Mouse (Mus musculus) ovary, adult 2 months (tissue): ENCODE results near the gene Pou3f1. TPM values are rescaled to one million over a fixed set of nuclear protein-coding genes. Genes with fewer than 3 reads are reported as not detected.

Experiments
- polyA plus RNA-seq: library from polyadenylated mRNA; depleted of rRNA; stranded (reverse); fragments of >200 nt; gene quantifications from 2 replicates; pipeline ENCODE4 v1.2.3, GENCODE M21; 2012; rRNA removed

The Pou3f1 gene
- polyA plus RNA-seq = 0.45 and 0.46 TPM in 2 replicates

DNA sequence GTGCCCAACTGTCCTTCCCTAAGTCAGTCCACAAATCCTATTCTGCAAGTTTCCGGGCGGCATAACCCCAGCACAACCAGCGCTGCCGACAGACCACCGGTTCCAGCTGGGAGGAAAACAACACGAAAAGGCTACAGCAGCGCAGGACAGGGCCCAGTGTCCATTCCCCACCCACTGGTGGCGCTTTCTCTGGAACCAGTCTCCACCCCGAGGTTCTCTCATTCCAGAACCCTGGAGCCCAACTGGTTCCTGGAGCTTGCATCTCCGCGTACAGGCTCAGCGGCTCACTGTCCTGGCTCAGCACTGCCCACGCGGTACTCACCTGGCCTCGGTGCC is at the start of gene Pou3f1:
Pou3f1 (plus strand) TSS at position 290 of the 336 bp plus-strand sequence.

GRCm38 (mm10) chr4:124610703-124611102 is 45.9 kb upstream of the Pou3f1 start, which contains the start of gene 3100002H09Rik:
Gene 3100002H09Rik, minus strand, starts transcription at chr4:124610803.

GRCm38 (mm10) chr4:124693135-124693894 is 36.7 kb downstream of the Pou3f1 start, which contains the start of gene Utp11:
Gene Utp11, minus strand, starts transcription at chr4:124693600.

DNA sequence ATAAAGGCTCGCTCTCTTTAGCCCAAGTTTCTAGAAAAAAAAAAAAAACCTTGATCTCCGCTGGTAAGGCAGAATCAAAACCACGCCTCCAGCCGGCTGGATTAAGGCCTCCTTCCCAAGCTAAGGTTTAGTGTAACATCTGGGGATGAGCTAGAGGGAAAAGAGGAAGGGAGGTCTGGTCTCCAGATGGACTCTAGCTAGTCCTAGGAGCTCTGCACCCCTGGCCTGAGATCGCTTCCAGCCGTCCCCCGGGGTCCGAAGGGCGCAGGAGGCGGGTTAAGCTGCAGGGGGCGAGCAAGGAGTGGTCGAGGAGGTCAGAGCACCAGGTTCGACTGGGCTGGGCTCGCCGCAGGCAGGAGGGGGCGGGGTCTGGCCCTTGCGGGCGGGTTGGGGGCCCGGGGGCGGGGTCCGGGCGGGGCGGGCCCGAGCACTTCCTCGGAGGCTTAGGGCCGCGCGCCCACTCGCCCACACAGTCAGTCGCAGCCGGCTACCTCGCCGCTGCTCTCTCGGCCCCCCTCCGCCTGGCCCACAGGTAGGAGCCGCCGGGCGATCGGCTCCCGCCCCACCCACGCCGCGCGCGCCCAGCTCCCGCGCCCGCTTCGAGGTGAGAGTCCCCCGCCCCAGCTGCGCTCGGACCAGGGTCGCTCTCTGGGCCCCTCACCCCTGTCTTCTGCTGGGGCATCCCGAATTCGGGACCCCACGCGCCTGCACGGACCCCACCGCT is 43.8 kb downstream of the Pou3f1 start, which contains the start of gene Fhl3:
Fhl3 (plus strand) TSS at position 454 of the 724 bp plus-strand sequence.

Other genes starting within 250 kb of the Pou3f1 start
- not detected in 2 replicates for gene 3100002H09Rik, start 46.0 kb upstream of the Pou3f1 start, polyA plus RNA-seq
- gene Utp11, start 36.8 kb downstream of the Pou3f1 start, polyA plus RNA-seq = 2.4 and 2.9 TPM in 2 replicates
- gene Fhl3, start 43.9 kb downstream of the Pou3f1 start, polyA plus RNA-seq = 32.2 and 53.9 TPM in 2 replicates
- 11.9 and 16.2 TPM in 2 replicates for gene Sf3a3, start 58.0 kb downstream of the Pou3f1 start, polyA plus RNA-seq
- gene Inpp5b, start 85.0 kb downstream of the Pou3f1 start, polyA plus RNA-seq = 28.2 and 33.8 TPM in 2 replicates
- 6.4 and 8.5 TPM in 2 replicates for gene Mtf1, start 145.3 kb downstream of the Pou3f1 start, polyA plus RNA-seq
- 52.3 and 64.7 TPM in 2 replicates for gene Yrdc, start 193.9 kb downstream of the Pou3f1 start, polyA plus RNA-seq
- 106 and 134 TPM in 2 replicates for gene 1110065P20Rik, start 194.4 kb downstream of the Pou3f1 start, polyA plus RNA-seq
- gene Maneal, start 205.4 kb downstream of the Pou3f1 start, polyA plus RNA-seq = 1.6 and 1.9 TPM in 2 replicates
- gene Epha10, start 224.1 kb downstream of the Pou3f1 start, polyA plus RNA-seq = 0.12 and 0.16 TPM in 2 replicates